Mouse (Mus musculus): ENCODE measurements around the gene Zfp568. TPM values are rescaled to one million over a fixed set of nuclear protein-coding genes. Genes with fewer than 3 reads are reported as not detected.

The Zfp568 gene
- polyA plus RNA-seq, 1 experiment = 2.4 TPM

GRCm38 (mm10) chr7:29981455-29981854 is 2.3 kb upstream of the Zfp568 start:
- no peak overlapping the region for H3K4me3 ChIP-seq (ENCODE audit: insufficient read depth, low read depth, low read length)
- peaks cover 3% of the 10 kb centered on the region for H3K4me1 ChIP-seq (ENCODE audit: control insufficient read depth, insufficient read depth, insufficient read length, low read length)
- H3K27ac ChIP-seq (replicated peaks; ENCODE audit: low read depth, low read length) = no peak overlapping the region

GRCm38 (mm10) chr7:29981860-29982259 is 1.9 kb upstream of the Zfp568 start:
- Histone ChIP-seq H3K4me3 (ENCODE audit: insufficient read depth, low read depth, low read length) (no peak overlapping the region), H3K4me1 (ENCODE audit: control insufficient read depth, insufficient read depth, insufficient read length, low read length) (peaks cover 3% of the 10 kb centered on the region), H3K27ac (replicated peaks; ENCODE audit: low read depth, low read length) (no peak overlapping the region)

GRCm38 (mm10) chr7:29982341-29982740 is 1.4 kb upstream of the Zfp568 start:
- Histone ChIP-seq H3K27ac (replicated peaks; ENCODE audit: low read depth, low read length) (no peak overlapping the region), H3K4me1 (ENCODE audit: control insufficient read depth, insufficient read depth, insufficient read length, low read length) (peaks cover 3% of the 10 kb centered on the region), H3K4me3 (ENCODE audit: insufficient read depth, low read depth, low read length) (no peak overlapping the region)

GRCm38 (mm10) chr7:29982931-29983330 is 824 bp upstream of the Zfp568 start:
- peak overlapping the region; percentile 80 for H3K4me3 ChIP-seq (ENCODE audit: insufficient read depth, low read depth, low read length)
- peak overlapping the region; percentile 74 for H3K27ac ChIP-seq (replicated peaks; ENCODE audit: low read depth, low read length)
- H3K4me1 ChIP-seq (ENCODE audit: control insufficient read depth, insufficient read depth, insufficient read length, low read length) = peaks cover 3% of the 10 kb centered on the region

GRCm38 (mm10) chr7:29983340-29983689 is 440 bp upstream of the Zfp568 start:
- H3K4me3 ChIP-seq (ENCODE audit: insufficient read depth, low read depth, low read length) = peak overlapping the region; percentile 80
- H3K4me1 ChIP-seq (ENCODE audit: control insufficient read depth, insufficient read depth, insufficient read length, low read length) = peaks cover 3% of the 10 kb centered on the region
- H3K27ac ChIP-seq (replicated peaks; ENCODE audit: low read depth, low read length) = peak overlapping the region; percentile 74

- Histone ChIP-seq H3K27ac (replicated peaks; ENCODE audit: low read depth, low read length) (no peak overlapping the region), H3K4me3 (ENCODE audit: insufficient read depth, low read depth, low read length) (no peak overlapping the region), H3K4me1 (ENCODE audit: control insufficient read depth, insufficient read depth, insufficient read length, low read length) (peaks cover 3% of the 10 kb centered on the region)
These were observed 2.3 kb downstream of the Zfp568 start for GRCm38 (mm10) chr7:29986101-29986500.

- peaks cover 3% of the 10 kb centered on the region for H3K4me1 ChIP-seq (ENCODE audit: control insufficient read depth, insufficient read depth, insufficient read length, low read length)
- no peak overlapping the region for H3K27ac ChIP-seq (replicated peaks; ENCODE audit: low read depth, low read length)
- no peak overlapping the region for H3K4me3 ChIP-seq (ENCODE audit: insufficient read depth, low read depth, low read length)
These were observed 3.8 kb downstream of the Zfp568 start for GRCm38 (mm10) chr7:29987551-29987950.

- no peak overlapping the region for H3K27ac ChIP-seq (replicated peaks; ENCODE audit: low read depth, low read length)
- no peaks in the 10 kb centered on the region for H3K4me1 ChIP-seq (ENCODE audit: control insufficient read depth, insufficient read depth, insufficient read length, low read length)
- H3K4me3 ChIP-seq (ENCODE audit: insufficient read depth, low read depth, low read length) = no peak overlapping the region
These were observed 5.3 kb downstream of the Zfp568 start for GRCm38 (mm10) chr7:29989031-29989430.

- Histone ChIP-seq H3K27ac (replicated peaks; ENCODE audit: low read depth, low read length) (no peak overlapping the region), H3K4me3 (ENCODE audit: insufficient read depth, low read depth, low read length) (no peak overlapping the region), H3K4me1 (ENCODE audit: control insufficient read depth, insufficient read depth, insufficient read length, low read length) (no peaks in the 10 kb centered on the region)
These were observed 8.9 kb downstream of the Zfp568 start for GRCm38 (mm10) chr7:29992698-29993097.

GRCm38 (mm10) chr7:29993340-29993739 is 9.6 kb downstream of the Zfp568 start:
- no peaks in the 10 kb centered on the region for H3K4me1 ChIP-seq (ENCODE audit: control insufficient read depth, insufficient read depth, insufficient read length, low read length)
- H3K27ac ChIP-seq (replicated peaks; ENCODE audit: low read depth, low read length) = no peak overlapping the region
- no peak overlapping the region for H3K4me3 ChIP-seq (ENCODE audit: insufficient read depth, low read depth, low read length)

GRCm38 (mm10) chr7:29995134-29995533 is 11.4 kb downstream of the Zfp568 start:
- no peak overlapping the region for H3K4me3 ChIP-seq (ENCODE audit: insufficient read depth, low read depth, low read length)
- no peaks in the 10 kb centered on the region for H3K4me1 ChIP-seq (ENCODE audit: control insufficient read depth, insufficient read depth, insufficient read length, low read length)
- no peak overlapping the region for H3K27ac ChIP-seq (replicated peaks; ENCODE audit: low read depth, low read length)

GRCm38 (mm10) chr7:30000601-30001000 is 16.8 kb downstream of the Zfp568 start:
- H3K4me3 ChIP-seq (ENCODE audit: insufficient read depth, low read depth, low read length) = no peak overlapping the region
- H3K27ac ChIP-seq (replicated peaks; ENCODE audit: low read depth, low read length) = no peak overlapping the region
- H3K4me1 ChIP-seq (ENCODE audit: control insufficient read depth, insufficient read depth, insufficient read length, low read length) = no peaks in the 10 kb centered on the region

GRCm38 (mm10) chr7:30007601-30008000 is 23.8 kb downstream of the Zfp568 start:
- H3K4me3 ChIP-seq (ENCODE audit: insufficient read depth, low read depth, low read length) = no peak overlapping the region
- no peak overlapping the region for H3K27ac ChIP-seq (replicated peaks; ENCODE audit: low read depth, low read length)
- H3K4me1 ChIP-seq (ENCODE audit: control insufficient read depth, insufficient read depth, insufficient read length, low read length) = no peaks in the 10 kb centered on the region

- H3K27ac ChIP-seq (replicated peaks; ENCODE audit: low read depth, low read length) = no peak overlapping the region
- H3K4me3 ChIP-seq (ENCODE audit: insufficient read depth, low read depth, low read length) = no peak overlapping the region
- no peaks in the 10 kb centered on the region for H3K4me1 ChIP-seq (ENCODE audit: control insufficient read depth, insufficient read depth, insufficient read length, low read length)
These were observed 24.4 kb downstream of the Zfp568 start for GRCm38 (mm10) chr7:30008020-30008690.

- Histone ChIP-seq H3K4me1 (ENCODE audit: control insufficient read depth, insufficient read depth, insufficient read length, low read length) (no peaks in the 10 kb centered on the region), H3K4me3 (ENCODE audit: insufficient read depth, low read depth, low read length) (no peak overlapping the region), H3K27ac (replicated peaks; ENCODE audit: low read depth, low read length) (no peak overlapping the region)
These were observed 25.7 kb downstream of the Zfp568 start for GRCm38 (mm10) chr7:30009321-30010085.
